Mouse (Mus musculus) liver, embryonic 16.5 days (tissue): ENCODE results near the gene Cage1. TPM values are rescaled to one million over a fixed set of nuclear protein-coding genes. Genes with fewer than 3 reads are reported as not detected.

Experiments used
- ATAC-seq: fragments of 200-750 bp; cut with Nextera tagmentation; 2 replicates; pipeline ENCODE4 v1.8.0; 2017; ENCODE audit warnings: low read depth, mild to moderate bottlenecking, moderate number of reproducible peaks, moderate library complexity
- H3K27ac ChIP-seq: fragments of 300-500 bp; sonication (generic); 2 replicates; pipeline ENCODE4 v1.5.1; 2014; ENCODE audit warnings: mild to moderate bottlenecking, low read length
- H3K27me3 ChIP-seq: fragments of 300-500 bp; sonication (generic); 2 replicates; pipeline ENCODE4 v1.6.1; 2014; ENCODE audit warnings: low read depth, low read length, mixed read lengths; ENCODE audit not compliant: control insufficient read depth, insufficient read depth
- H3K36me3 ChIP-seq: fragments of 300-500 bp; sonication (generic); 2 replicates; pipeline ENCODE4 v1.6.1; 2014; ENCODE audit warnings: mild to moderate bottlenecking; ENCODE audit not compliant: control insufficient read depth, insufficient read depth
- H3K4me1 ChIP-seq: fragments of 300-500 bp; sonication (generic); 2 replicates; pipeline ENCODE4 v1.6.1; 2014; ENCODE audit warnings: low read depth, low read length, mixed read lengths; ENCODE audit not compliant: control insufficient read depth
- H3K4me2 ChIP-seq: fragments of 300-500 bp; sonication (generic); 2 replicates; pipeline ENCODE4 v1.6.1; 2014; ENCODE audit warnings: low read depth, low read length, mixed read lengths
- H3K4me3 ChIP-seq: fragments of 300-500 bp; sonication (generic); 2 replicates; pipeline ENCODE4 v1.5.1; 2014; ENCODE audit warnings: low read depth, mild to moderate bottlenecking, low read length
- H3K9ac ChIP-seq: fragments of 300-500 bp; sonication (generic); 2 replicates; pipeline ENCODE4 v1.6.1; 2014; ENCODE audit warnings: low read depth, low read length
- H3K9me3 ChIP-seq: fragments of 300-500 bp; sonication (generic); replicated peaks from 2 replicates; pipeline ENCODE4 v1.6.1; 2016; ENCODE audit warnings: low read length; ENCODE audit not compliant: control insufficient read depth
- WGBS: fragments of 180-500 bp; shearing (Covaris S2); extraction: QIAGEN DNeasy Blood & Tissue Kit; methylation state at CpG from one replicate; pipeline ENCODE4 v1.1.7; 2014; ENCODE audit not compliant: insufficient replicate concordance; 5-methylcytosine and 5-hydroxymethylcytosine counted together
- polyA plus RNA-seq: library from polyadenylated mRNA; unstranded; fragments of >200 nt; fragmentation: Nextera tagmentation; extraction: Ambion mirVana; gene quantifications from 2 replicates; pipeline ENCODE4 v1.2.1, GENCODE M21; 2015

Cage1 gene
- polyA plus RNA-seq, 1 experiment from 2014 or later: 0.25 TPM

GRCm38 (mm10) chr13:37965126-37965914 lies 71.5 kb downstream of the Cage1 start:
- WGBS: 19% methylated on average over 17 of the region's 17 CpGs
- H3K27ac ChIP-seq: peak overlapping the region; percentile 74
- ATAC-seq: peak; percentile 96
- H3K9me3 ChIP-seq: no peaks in the 10 kb centered on the region
- H3K9ac ChIP-seq: peak overlapping the region; percentile 48
- peak overlapping the region; percentile 65 for H3K4me2 ChIP-seq
- H3K4me1 ChIP-seq: peaks cover 33% of the 10 kb centered on the region
- peak overlapping the region; percentile 37 for H3K4me3 ChIP-seq
- no peaks in the 10 kb centered on the region for H3K36me3 ChIP-seq
- H3K27me3 ChIP-seq: no peaks in the 10 kb centered on the region

GRCm38 (mm10) chr13:37964128-37965087 lies 72.5 kb downstream of the Cage1 start:
- WGBS: 38% methylated on average over 20 of the region's 20 CpGs
- peak; percentile 4; the same call in 1 of the 2 replicates for ATAC-seq
- H3K4me2 ChIP-seq: peak overlapping the region; percentile 65
- no peaks in the 10 kb centered on the region for H3K36me3 ChIP-seq
- H3K27me3 ChIP-seq: no peaks in the 10 kb centered on the region
- H3K4me1 ChIP-seq: peaks cover 33% of the 10 kb centered on the region
- peak overlapping the region; percentile 69 for H3K27ac ChIP-seq
- H3K4me3 ChIP-seq: peak overlapping the region; percentile 49
- no peaks in the 10 kb centered on the region for H3K9me3 ChIP-seq
- H3K9ac ChIP-seq: peak overlapping the region; percentile 42

- no peak overlapping the region for H3K27ac ChIP-seq
- H3K36me3 ChIP-seq: no peaks in the 10 kb centered on the region
- peaks cover 37% of the 10 kb centered on the region for H3K4me1 ChIP-seq
- H3K4me3 ChIP-seq: peak overlapping the region; percentile 49
- WGBS: under 1% methylated on average over 12 of the region's 12 CpGs
- H3K27me3 ChIP-seq: no peaks in the 10 kb centered on the region
- ATAC-seq: no peak
- H3K9me3 ChIP-seq: no peaks in the 10 kb centered on the region
- peak overlapping the region; percentile 19 for H3K9ac ChIP-seq
- peak overlapping the region; percentile 55 for H3K4me2 ChIP-seq
Observed at GRCm38 (mm10) chr13:37963354-37964007, 73.4 kb downstream of the Cage1 start.

- Histone ChIP-seq H3K27ac (no peak overlapping the region), H3K9me3 (no peaks in the 10 kb centered on the region), H3K36me3 (no peaks in the 10 kb centered on the region), H3K27me3 (no peaks in the 10 kb centered on the region), H3K4me3 (no peak overlapping the region), H3K9ac (no peak overlapping the region), H3K4me2 (no peak overlapping the region), H3K4me1 (peaks cover 41% of the 10 kb centered on the region)
- ATAC-seq: no peak
- WGBS: 76% methylated on average over 9 of the region's 9 CpGs
Observed at GRCm38 (mm10) chr13:37962541-37962940, 74.3 kb downstream of the Cage1 start.

- WGBS: 76% methylated on average over 7 of the region's 7 CpGs
- no peak overlapping the region for H3K27ac ChIP-seq
Observed at GRCm38 (mm10) chr13:37959936-37960335, 76.9 kb downstream of the Cage1 start.

GRCm38 (mm10) chr13:37959239-37959907 lies 77.5 kb downstream of the Cage1 start:
- Histone ChIP-seq H3K4me2 (no peak overlapping the region), H3K4me3 (no peak overlapping the region), H3K27ac (peak overlapping the region; percentile 49), H3K27me3 (no peaks in the 10 kb centered on the region), H3K9me3 (no peaks in the 10 kb centered on the region), H3K9ac (no peak overlapping the region), H3K4me1 (peaks cover 16% of the 10 kb centered on the region), H3K36me3 (no peaks in the 10 kb centered on the region)
- ATAC-seq: no peak
- 59% methylated on average over 15 of the region's 15 CpGs for WGBS

More at GRCm38 (mm10) chr13:37959936-37960335, 76.9 kb downstream of the Cage1 start:
- no peaks in the 10 kb centered on the region for H3K27me3 ChIP-seq
- H3K9ac ChIP-seq: no peak overlapping the region
- H3K4me1 ChIP-seq: peaks cover 21% of the 10 kb centered on the region
- H3K36me3 ChIP-seq: no peaks in the 10 kb centered on the region
- no peaks in the 10 kb centered on the region for H3K9me3 ChIP-seq
- no peak overlapping the region for H3K4me2 ChIP-seq
- no peak for ATAC-seq
- no peak overlapping the region for H3K4me3 ChIP-seq

GRCm38 (mm10) chr13:37958498-37959238 lies 78.2 kb downstream of the Cage1 start:
- H3K27ac ChIP-seq: peak overlapping the region; percentile 49
- ATAC-seq: peak; percentile 66
- no peaks in the 10 kb centered on the region for H3K9me3 ChIP-seq
- H3K27me3 ChIP-seq: no peaks in the 10 kb centered on the region
- H3K4me3 ChIP-seq: no peak overlapping the region
- H3K4me2 ChIP-seq: no peak overlapping the region
- H3K9ac ChIP-seq: no peak overlapping the region
- H3K4me1 ChIP-seq: peaks cover 9% of the 10 kb centered on the region
- 52% methylated on average over 18 of the region's 18 CpGs for WGBS
- no peaks in the 10 kb centered on the region for H3K36me3 ChIP-seq
